Mouse (Mus musculus): ENCODE results near the gene Fhit. TPM values are rescaled to one million over a fixed set of nuclear protein-coding genes. Genes with fewer than 3 reads are reported as not detected.

Fhit gene
- polyA plus RNA-seq, 1 experiment from 2014 or later: 13.3 TPM

DNA sequence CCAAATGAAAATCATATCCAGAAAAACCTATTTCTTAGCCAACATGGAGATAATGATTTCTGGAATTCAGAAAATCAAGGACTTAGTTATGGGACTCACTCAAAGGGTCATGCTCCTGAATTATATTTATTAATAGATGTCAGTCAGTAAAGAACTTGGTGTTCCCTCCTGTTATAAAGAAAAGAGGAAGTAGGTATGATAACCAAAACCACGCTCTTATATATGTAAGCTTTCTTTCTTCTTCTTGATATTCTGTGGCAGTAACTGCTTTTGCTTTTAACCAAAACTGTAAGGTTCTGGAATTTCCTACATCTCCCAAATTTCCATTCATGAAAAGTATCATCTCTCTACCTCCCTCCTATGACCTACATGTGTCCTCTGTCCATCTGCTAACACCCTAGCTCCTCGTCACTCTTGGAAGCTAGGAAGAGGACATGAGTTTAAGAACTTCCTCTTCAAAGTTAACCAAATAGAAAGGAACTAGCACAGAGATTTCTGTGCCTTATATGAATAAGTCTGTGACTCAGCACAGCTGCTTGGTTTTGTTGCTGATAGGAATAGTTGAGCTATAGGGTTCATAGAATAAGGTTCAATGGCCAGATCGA is 731.3 kb downstream of the Fhit start:
- Histone ChIP-seq H3K4me1 (replicated peaks; ENCODE audit: insufficient read depth, low read length) (no peaks in the 10 kb centered on the region), H3K36me3 (ENCODE audit: insufficient read depth, low read length) (no peaks in the 10 kb centered on the region), H3K4me3 (replicated peaks; ENCODE audit: low read depth, low read length) (no peak overlapping the region), H3K27ac (no peak overlapping the region), H3K9me3 (replicated peaks; ENCODE audit: low read length) (no peaks in the 10 kb centered on the region), H3K9ac (ENCODE audit: low read depth, low read length) (no peak overlapping the region), H3K27me3 (ENCODE audit: insufficient read depth, low read length) (no peaks in the 10 kb centered on the region), H3K4me2 (ENCODE audit: low read length) (no peak overlapping the region)
- TF ChIP-seq CTCF (IDR thresholded peaks at IDR 0.05; ENCODE audit: low read depth): no peak
- DNase-seq (ENCODE audit: low spot score) (no peak), ATAC-seq (replicated peaks; ENCODE audit: low FRiP score, low read depth) (no peak)
- 89% methylated on average over 3 of the region's 3 CpGs for WGBS

DNA sequence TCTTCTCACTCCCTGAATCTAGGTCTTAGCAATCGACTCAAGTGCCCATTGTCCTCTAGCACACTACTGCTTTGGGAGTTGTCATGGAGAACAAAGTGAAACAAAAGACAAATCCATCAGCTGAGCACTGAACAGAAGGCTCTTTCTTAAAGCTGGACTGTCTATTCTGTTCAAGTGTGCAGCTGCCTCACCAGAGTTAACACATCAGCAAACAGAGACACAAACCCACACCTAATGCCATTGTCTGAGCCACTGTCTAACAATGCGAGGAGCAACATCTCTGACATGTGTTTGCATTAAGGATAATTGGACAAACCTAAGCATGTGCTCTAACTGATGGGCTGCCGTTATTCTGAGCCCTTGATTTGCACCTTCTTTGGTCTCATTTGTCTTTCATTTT is 738.3 kb downstream of the Fhit start:
- no peak for TF ChIP-seq CTCF (IDR thresholded peaks at IDR 0.05; ENCODE audit: low read depth)
- 85% methylated on average over 3 of the region's 3 CpGs for WGBS
- no peak for DNase-seq (ENCODE audit: low spot score)
- Histone ChIP-seq H3K27ac (no peak overlapping the region), H3K9ac (ENCODE audit: low read depth, low read length) (no peak overlapping the region), H3K4me2 (ENCODE audit: low read length) (no peak overlapping the region), H3K4me1 (replicated peaks; ENCODE audit: insufficient read depth, low read length) (no peaks in the 10 kb centered on the region), H3K9me3 (replicated peaks; ENCODE audit: low read length) (no peaks in the 10 kb centered on the region), H3K4me3 (replicated peaks; ENCODE audit: low read depth, low read length) (no peak overlapping the region), H3K27me3 (ENCODE audit: insufficient read depth, low read length) (no peaks in the 10 kb centered on the region), H3K36me3 (ENCODE audit: insufficient read depth, low read length) (no peaks in the 10 kb centered on the region)
- no peak for ATAC-seq (replicated peaks; ENCODE audit: low FRiP score, low read depth)

DNA sequence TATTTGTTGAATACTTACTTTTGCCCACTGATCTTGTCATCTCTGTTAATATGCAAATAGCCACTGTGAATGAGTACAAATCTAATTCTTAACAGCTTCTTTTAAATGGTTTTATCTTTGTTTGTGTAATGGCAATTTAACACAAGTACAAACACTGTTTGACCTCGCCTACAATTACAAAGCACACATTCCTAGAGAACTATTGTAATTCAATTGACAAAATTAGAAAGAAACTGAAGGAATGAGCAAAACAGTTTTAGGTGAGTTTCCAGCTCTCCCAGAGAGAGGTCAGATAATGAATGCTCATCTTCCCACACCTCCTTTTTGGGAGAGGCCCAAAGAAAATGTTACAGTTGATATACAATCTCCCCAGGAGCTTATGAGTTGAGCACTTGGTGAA is 739.6 kb downstream of the Fhit start:
- Histone ChIP-seq H3K4me2 (ENCODE audit: low read length) (no peak overlapping the region), H3K9ac (ENCODE audit: low read depth, low read length) (no peak overlapping the region), H3K36me3 (ENCODE audit: insufficient read depth, low read length) (no peaks in the 10 kb centered on the region), H3K4me1 (replicated peaks; ENCODE audit: insufficient read depth, low read length) (no peaks in the 10 kb centered on the region), H3K27ac (no peak overlapping the region), H3K9me3 (replicated peaks; ENCODE audit: low read length) (no peaks in the 10 kb centered on the region), H3K27me3 (ENCODE audit: insufficient read depth, low read length) (no peaks in the 10 kb centered on the region), H3K4me3 (replicated peaks; ENCODE audit: low read depth, low read length) (no peak overlapping the region)
- ATAC-seq (replicated peaks; ENCODE audit: low FRiP score, low read depth): no peak
- 67% methylated on average over 1 of the region's 1 CpGs for WGBS
- DNase-seq (ENCODE audit: low spot score): no peak
- TF ChIP-seq CTCF (IDR thresholded peaks at IDR 0.05; ENCODE audit: low read depth): no peak

DNA sequence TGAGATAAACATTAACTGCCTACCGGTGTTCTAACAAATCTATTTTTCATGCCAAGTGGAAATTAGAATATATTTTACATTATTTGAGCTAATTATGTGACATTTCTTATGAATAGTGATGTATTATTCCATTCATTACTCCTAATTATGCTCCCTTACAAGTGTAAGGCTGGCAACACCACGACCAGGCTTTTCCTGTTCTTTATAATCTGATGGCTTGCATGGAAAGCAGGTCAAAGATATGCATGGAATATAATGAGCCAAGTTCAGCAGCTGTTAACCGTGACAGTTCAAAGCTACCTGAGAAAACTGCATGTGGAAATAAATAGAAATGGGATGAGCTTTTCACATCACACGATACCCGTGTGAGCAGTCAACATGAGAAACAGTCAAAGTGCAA is 746.8 kb downstream of the Fhit start:
- 79% methylated on average over 5 of the region's 5 CpGs for WGBS
- ATAC-seq (replicated peaks; ENCODE audit: low FRiP score, low read depth) (no peak), DNase-seq (ENCODE audit: low spot score) (no peak)
- H3K27me3 ChIP-seq (ENCODE audit: insufficient read depth, low read length): no peaks in the 10 kb centered on the region
- no peak overlapping the region for H3K9ac ChIP-seq (ENCODE audit: low read depth, low read length)
- no peak overlapping the region for H3K27ac ChIP-seq
- H3K36me3 ChIP-seq (ENCODE audit: insufficient read depth, low read length): no peaks in the 10 kb centered on the region
- TF ChIP-seq CTCF (IDR thresholded peaks at IDR 0.05; ENCODE audit: low read depth): no peak
- no peak overlapping the region for H3K4me3 ChIP-seq (replicated peaks; ENCODE audit: low read depth, low read length)
- no peak overlapping the region for H3K4me2 ChIP-seq (ENCODE audit: low read length)
- H3K9me3 ChIP-seq (replicated peaks; ENCODE audit: low read length): no peaks in the 10 kb centered on the region
- H3K4me1 ChIP-seq (replicated peaks; ENCODE audit: insufficient read depth, low read length): no peaks in the 10 kb centered on the region

DNA sequence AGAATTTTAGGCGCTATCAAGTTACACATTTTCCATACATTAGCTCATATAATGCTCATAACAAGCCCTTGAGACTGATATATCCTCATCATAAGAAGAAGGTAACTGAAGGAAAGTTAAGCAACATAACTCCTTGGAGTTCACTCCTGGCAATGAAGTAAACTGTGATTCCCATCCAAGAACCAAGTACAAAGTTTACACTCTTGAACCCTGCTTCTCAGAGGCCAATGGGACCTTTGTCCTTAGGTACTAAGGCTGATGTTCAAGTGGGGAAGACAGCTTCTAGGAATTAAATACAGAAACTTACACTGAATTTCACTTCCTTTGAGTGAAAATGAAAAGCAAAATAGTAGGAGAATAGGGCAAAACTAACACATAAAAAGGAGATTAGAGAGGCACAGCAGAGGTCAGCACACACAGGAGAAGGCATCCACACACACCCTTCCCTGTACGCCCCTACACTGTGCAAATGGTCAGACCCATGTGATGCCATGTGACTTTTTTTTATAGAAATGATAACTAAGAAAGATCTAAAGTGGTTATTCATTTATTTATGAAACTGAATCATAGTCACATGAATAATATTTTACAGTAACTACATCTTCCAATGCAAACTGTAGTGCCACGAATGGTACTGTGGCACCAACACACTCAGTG is 752.4 kb downstream of the Fhit start:
- no peaks in the 10 kb centered on the region for H3K4me1 ChIP-seq (replicated peaks; ENCODE audit: insufficient read depth, low read length)
- no peaks in the 10 kb centered on the region for H3K9me3 ChIP-seq (replicated peaks; ENCODE audit: low read length)
- H3K4me2 ChIP-seq (ENCODE audit: low read length): no peak overlapping the region
- TF ChIP-seq CTCF (IDR thresholded peaks at IDR 0.05; ENCODE audit: low read depth): no peak
- no peak for DNase-seq (ENCODE audit: low spot score)
- H3K9ac ChIP-seq (ENCODE audit: low read depth, low read length): no peak overlapping the region
- ATAC-seq (replicated peaks; ENCODE audit: low FRiP score, low read depth): no peak
- no peak overlapping the region for H3K4me3 ChIP-seq (replicated peaks; ENCODE audit: low read depth, low read length)
- H3K27me3 ChIP-seq (ENCODE audit: insufficient read depth, low read length): no peaks in the 10 kb centered on the region
- H3K36me3 ChIP-seq (ENCODE audit: insufficient read depth, low read length): no peaks in the 10 kb centered on the region
- H3K27ac ChIP-seq: no peak overlapping the region
- 96% methylated on average over 3 of the region's 3 CpGs for WGBS

DNA sequence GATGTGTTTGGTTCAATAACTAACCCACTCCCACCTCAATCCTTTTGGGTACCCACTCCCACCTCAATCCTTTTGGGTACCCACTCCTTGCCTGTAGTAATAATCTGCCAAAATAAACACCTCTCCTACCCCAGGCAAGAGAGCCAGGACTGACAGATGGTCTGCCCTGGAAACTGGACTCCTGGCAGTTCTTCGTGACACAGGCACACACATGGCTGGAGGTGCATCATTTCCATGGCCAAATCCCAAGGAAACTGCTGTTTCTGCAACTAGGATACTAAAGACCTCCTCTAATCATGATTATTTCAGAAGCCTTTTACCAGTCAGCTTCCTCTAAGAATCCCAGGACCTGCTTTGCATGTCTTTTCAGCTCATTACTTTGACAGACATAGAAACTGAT is 756.5 kb downstream of the Fhit start:
- Histone ChIP-seq H3K9ac (ENCODE audit: low read depth, low read length) (no peak overlapping the region), H3K9me3 (replicated peaks; ENCODE audit: low read length) (no peaks in the 10 kb centered on the region), H3K4me2 (ENCODE audit: low read length) (no peak overlapping the region), H3K4me3 (replicated peaks; ENCODE audit: low read depth, low read length) (no peak overlapping the region), H3K4me1 (replicated peaks; ENCODE audit: insufficient read depth, low read length) (no peaks in the 10 kb centered on the region), H3K36me3 (ENCODE audit: insufficient read depth, low read length) (no peaks in the 10 kb centered on the region), H3K27ac (no peak overlapping the region), H3K27me3 (ENCODE audit: insufficient read depth, low read length) (no peaks in the 10 kb centered on the region)
- no peak for TF ChIP-seq CTCF (IDR thresholded peaks at IDR 0.05; ENCODE audit: low read depth)
- ATAC-seq (replicated peaks; ENCODE audit: low FRiP score, low read depth) (no peak), DNase-seq (ENCODE audit: low spot score) (no peak)
- WGBS: 63% methylated on average over 1 of the region's 1 CpGs
